Mouse (Mus musculus) liver, embryonic 14.5 days (tissue): ENCODE data around the gene Mrgprf. TPM values are rescaled to one million over a fixed set of nuclear protein-coding genes. Genes with fewer than 3 reads are reported as not detected.

Source experiments
- ATAC-seq: fragments of 200-750 bp; cut with Nextera tagmentation; 2 replicates; pipeline ENCODE4 v1.8.0; 2017; ENCODE audit warnings: moderate number of reproducible peaks, mild to moderate bottlenecking, moderate library complexity; ENCODE audit not compliant: insufficient read depth
- DNase-seq, 3 experiments: peaks; one replicate each; pipeline ENCODE4 v3.0.0-alpha.2; 2012 to 2013; ENCODE audit warnings: low read depth in 3 of 3, low spot score in 3 of 3
- H3K27ac ChIP-seq: fragments of 300-500 bp; sonication (generic); 2 replicates; pipeline ENCODE4 v1.5.1; 2014; ENCODE audit warnings: moderate library complexity, mild to moderate bottlenecking, control low read depth, inconsistent platforms
- H3K27me3 ChIP-seq: fragments of 300-500 bp; sonication (generic); 2 replicates; pipeline ENCODE4 v1.6.1; 2014; ENCODE audit warnings: mild to moderate bottlenecking, low read length, moderate library complexity; ENCODE audit not compliant: control insufficient read depth, insufficient read depth
- H3K36me3 ChIP-seq: fragments of 300-500 bp; sonication (generic); replicated peaks from 2 replicates; pipeline ENCODE4 v1.6.1; 2014; ENCODE audit warnings: low read depth; ENCODE audit not compliant: control insufficient read depth, insufficient read depth
- H3K4me1 ChIP-seq, 2 experiments: fragments of 200-500 bp in 1 of 2; fragments of 300-500 bp in 1 of 2; sonication (generic) in 1 of 2; replicated peaks; 2 replicates each; pipeline ENCODE4 v1.6.1; 2012 to 2014; ENCODE audit warnings: antibody characterized with exemption in 1 of 2, inconsistent platforms in 1 of 2, low read length in 1 of 2; ENCODE audit not compliant: control insufficient read depth in 2 of 2, insufficient read depth in 2 of 2
- H3K4me2 ChIP-seq: fragments of 300-500 bp; sonication (generic); 2 replicates; pipeline ENCODE4 v1.6.1; 2014; ENCODE audit warnings: low read depth, mild to moderate bottlenecking, control low read depth, moderate library complexity
- H3K4me3 ChIP-seq, 2 experiments: fragments of 200-500 bp in 1 of 2; fragments of 300-500 bp in 1 of 2; sonication (generic) in 1 of 2; 2 replicates each; pipeline ENCODE4 v1.5.1; 2012 to 2014; ENCODE audit warnings: low read depth in 2 of 2, low read length in 2 of 2, mild to moderate bottlenecking in 2 of 2, control low read depth in 1 of 2, inconsistent platforms in 1 of 2, moderate library complexity in 1 of 2; ENCODE audit not compliant: insufficient read depth in 1 of 2
- H3K9ac ChIP-seq: fragments of 300-500 bp; sonication (generic); replicated peaks from 2 replicates; pipeline ENCODE4 v1.6.1; 2014; ENCODE audit warnings: mild to moderate bottlenecking, control low read depth, moderate library complexity
- H3K9me3 ChIP-seq: fragments of 300-500 bp; sonication (generic); 2 replicates; pipeline ENCODE4 v1.6.1; 2016; ENCODE audit warnings: low read length, mixed read lengths; ENCODE audit not compliant: control insufficient read depth
- CTCF ChIP-seq: IDR thresholded peaks from 2 replicates; pipeline ENCODE4 v1.5.1; 2016; ENCODE audit warnings: antibody characterized with exemption, low read depth, control low read depth
- EP300 ChIP-seq: IDR thresholded peaks from 2 replicates; pipeline ENCODE4 v1.6.1; 2016; ENCODE audit warnings: antibody characterized with exemption, low read depth
- WGBS: fragments of 180-500 bp; shearing (Covaris S2); extraction: QIAGEN DNeasy Blood & Tissue Kit; methylation state at CpG from one replicate; pipeline ENCODE4 v1.1.7; 2014; ENCODE audit not compliant: insufficient replicate concordance; 5-methylcytosine and 5-hydroxymethylcytosine counted together
- polyA plus RNA-seq, 2 experiments: library from polyadenylated mRNA; depleted of rRNA in 1 of 2; stranded (reverse) in 1 of 2; unstranded in 1 of 2; fragments of >200 nt; fragmentation: Nextera tagmentation in 1 of 2; extraction: Ambion mirVana in 1 of 2; gene quantifications; 2 replicates each; pipeline versions ENCODE4 v1.2.1 to v1.2.3; 2012 to 2014

Mrgprf gene
- polyA plus RNA-seq, 2 experiments = 0.02 TPM; not detected in 1

DNA sequence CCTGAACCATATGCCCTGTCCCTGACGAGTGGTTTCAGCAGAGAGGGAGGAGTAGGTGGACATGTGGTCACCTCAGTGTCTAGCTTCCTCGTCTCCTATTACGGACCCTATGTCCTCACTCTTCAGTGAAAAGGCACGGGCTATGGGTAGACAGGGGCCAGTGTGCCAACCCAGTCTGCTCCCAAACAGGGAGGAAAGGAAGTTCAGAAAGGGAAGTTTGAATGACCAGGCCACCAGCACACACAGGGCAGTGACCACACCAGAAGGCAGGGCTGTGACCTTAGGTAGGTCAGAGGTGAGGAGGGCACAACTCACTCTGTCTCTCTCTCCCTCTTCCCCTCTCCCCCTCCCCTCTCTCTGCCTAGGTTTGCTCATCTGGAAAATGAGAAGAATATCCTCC lies 17.6 kb upstream of the Mrgprf start:
- H3K27me3 ChIP-seq = no peaks in the 10 kb centered on the region
- no peaks in the 10 kb centered on the region for H3K36me3 ChIP-seq
- peaks cover 0 to 14% of the 10 kb centered on the region in 2 experiments; a peak in 2 of 4 replicates for H3K4me1 ChIP-seq
- DNase-seq (no peak), ATAC-seq (no peak; the same call in 1 of the 2 replicates)
- H3K4me3 ChIP-seq = peak overlapping the region; percentile 54 to 72
- H3K9me3 ChIP-seq = no peaks in the 10 kb centered on the region
- TF ChIP-seq CTCF = no peak
- no peak overlapping the region for H3K27ac ChIP-seq
- peak overlapping the region; percentile 31; the same call in 1 of the 2 replicates for H3K9ac ChIP-seq
- WGBS = 27% methylated on average over 4 of the region's 4 CpGs
- peak overlapping the region; percentile 66 for H3K4me2 ChIP-seq

DNA sequence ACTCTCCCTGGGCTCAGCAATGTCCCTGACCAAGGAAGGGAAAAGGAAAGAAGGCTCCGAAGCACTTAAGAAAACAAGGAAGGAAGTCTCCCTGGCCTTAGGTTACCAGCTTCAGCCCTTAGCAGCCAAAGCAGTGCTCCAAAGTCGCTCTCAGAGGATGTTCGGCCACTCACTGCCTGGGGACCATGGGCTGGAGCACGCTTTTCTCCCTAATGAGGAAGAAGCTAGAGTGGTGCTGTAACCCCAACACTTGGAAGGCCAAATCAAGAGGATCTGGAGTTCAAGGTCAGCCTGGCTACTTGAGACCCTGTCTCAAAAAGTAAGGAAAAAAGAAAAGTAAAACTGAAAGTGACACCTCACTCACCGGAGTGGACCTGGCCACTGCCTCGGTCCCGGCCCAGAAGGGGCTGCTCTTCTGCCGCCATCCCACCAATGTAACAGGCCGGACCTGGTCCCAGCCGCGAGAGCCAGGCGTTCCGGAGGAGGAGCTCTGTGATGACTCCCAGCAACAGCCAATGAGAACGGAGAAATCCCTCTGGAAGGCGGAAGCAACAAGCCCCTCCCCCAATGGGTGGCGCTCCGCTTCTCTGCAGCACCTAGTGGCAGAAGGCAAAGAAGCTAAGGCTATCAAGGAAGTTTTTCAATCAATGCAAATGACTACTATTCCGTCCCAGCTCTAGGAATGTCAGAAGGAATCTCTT lies 17.0 kb upstream of the Mrgprf start, which contains the start of gene Tpcn2:
Tpcn2 (minus strand) TSS at position 525 of the 701 bp plus-strand sequence.
- peaks cover 0 to 14% of the 10 kb centered on the region in 2 experiments; a peak in 2 of 4 replicates for H3K4me1 ChIP-seq
- H3K27me3 ChIP-seq = no peaks in the 10 kb centered on the region
- ATAC-seq (peak; percentile 80), DNase-seq (peak; percentile 75 to 81 (median 78))
- H3K27ac ChIP-seq = no peak within 1 kb of the TSS
- peak within 1 kb of the TSS; percentile 54 to 72 for H3K4me3 ChIP-seq
- TF ChIP-seq EP300 (no peak), CTCF (peak; percentile 71)
- H3K9me3 ChIP-seq = no peaks in the 10 kb centered on the region
- WGBS = 2% methylated on average over 18 of the region's 18 CpGs
- peak within 1 kb of the TSS; percentile 66 for H3K4me2 ChIP-seq
- H3K9ac ChIP-seq = peak within 1 kb of the TSS; percentile 31
- H3K36me3 ChIP-seq = no peaks in the 10 kb centered on the region

DNA sequence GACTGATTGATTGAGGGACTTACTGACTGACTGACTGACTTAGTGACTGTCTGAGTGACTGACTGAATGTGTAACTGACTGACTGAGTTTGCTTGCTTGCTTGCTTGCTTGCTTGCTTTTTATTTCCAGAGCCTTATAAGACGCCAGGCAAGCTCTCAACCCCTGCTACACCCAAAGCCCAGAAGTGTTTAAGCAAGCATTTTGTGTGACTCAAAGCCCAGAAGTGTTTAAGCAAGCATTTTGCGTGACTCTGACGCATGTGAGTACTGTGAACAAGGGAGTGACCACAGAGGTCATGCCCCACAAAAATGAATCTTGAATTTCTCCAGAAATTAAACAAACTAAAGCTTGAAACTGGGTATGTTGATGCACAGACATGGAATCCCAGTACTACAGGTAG lies 16.3 kb upstream of the Mrgprf start:
- Histone ChIP-seq H3K9ac (no peak overlapping the region), H3K4me2 (no peak overlapping the region), H3K4me1 (peaks cover 0 to 14% of the 10 kb centered on the region in 2 experiments; a peak in 2 of 4 replicates), H3K27me3 (no peaks in the 10 kb centered on the region), H3K9me3 (no peaks in the 10 kb centered on the region), H3K36me3 (no peaks in the 10 kb centered on the region), H3K27ac (no peak overlapping the region), H3K4me3 (0 out of 4 replicates have a peak overlapping the region, but pooled peaks of 1 of the 2 experiments have one; percentile 16)
- 49% methylated on average over 3 of the region's 3 CpGs for WGBS
- TF ChIP-seq EP300 = no peak
- no peak for TF ChIP-seq CTCF
- DNase-seq (no peak), ATAC-seq (no peak)

- H3K9me3 ChIP-seq = no peaks in the 10 kb centered on the region
- ATAC-seq (no peak), DNase-seq (no peak)
- H3K9ac ChIP-seq = no peak overlapping the region
- H3K36me3 ChIP-seq = no peaks in the 10 kb centered on the region
- 66% methylated on average over 4 of the region's 4 CpGs for WGBS
- H3K4me2 ChIP-seq = no peak overlapping the region
- peaks cover 0 to 14% of the 10 kb centered on the region in 2 experiments; a peak in 2 of 4 replicates for H3K4me1 ChIP-seq
- H3K27me3 ChIP-seq = no peaks in the 10 kb centered on the region
- no peak overlapping the region for H3K4me3 ChIP-seq
- no peak overlapping the region for H3K27ac ChIP-seq
- no peak for TF ChIP-seq EP300
- TF ChIP-seq CTCF = no peak
Observed at GRCm38 (mm10) chr7:145285476-145285875, 15.2 kb upstream of the Mrgprf start.

GRCm38 (mm10) chr7:145287410-145287809 lies 13.2 kb upstream of the Mrgprf start:
- TF ChIP-seq EP300 (no peak), CTCF (no peak)
- H3K36me3 ChIP-seq = no peaks in the 10 kb centered on the region
- ATAC-seq = no peak
- DNase-seq = no peak
- 31% methylated on average over 6 of the region's 6 CpGs for WGBS
- H3K27ac ChIP-seq = no peak overlapping the region
- H3K4me2 ChIP-seq = no peak overlapping the region
- no peaks in the 10 kb centered on the region for H3K27me3 ChIP-seq
- peaks cover 0 to 14% of the 10 kb centered on the region in 2 experiments; a peak in 2 of 4 replicates for H3K4me1 ChIP-seq
- no peak overlapping the region for H3K4me3 ChIP-seq
- no peaks in the 10 kb centered on the region for H3K9me3 ChIP-seq
- H3K9ac ChIP-seq = no peak overlapping the region
